Mouse (Mus musculus) kidney, embryonic 14.5 days (tissue): ENCODE measurements around the gene Ndrg4. TPM values are rescaled to one million over a fixed set of nuclear protein-coding genes. Genes with fewer than 3 reads are reported as not detected.

Experiments used
- ATAC-seq: fragments of 200-750 bp; cut with Nextera tagmentation; 2 replicates; pipeline ENCODE4 v1.8.0; 2017; ENCODE audit warnings: moderate number of reproducible peaks, mild to moderate bottlenecking, moderate TSS enrichment, moderate library complexity; ENCODE audit not compliant: low FRiP score, low TSS enrichment
- H3K27ac ChIP-seq: fragments of 300-500 bp; sonication (generic); 2 replicates; pipeline ENCODE4 v1.5.1; 2014; ENCODE audit warnings: low read depth, mild to moderate bottlenecking, low read length, moderate library complexity, mixed read lengths
- H3K27me3 ChIP-seq: fragments of 300-500 bp; sonication (generic); 2 replicates; pipeline ENCODE4 v1.6.1; 2014; ENCODE audit warnings: mild to moderate bottlenecking, low read length; ENCODE audit not compliant: control insufficient read depth, insufficient read depth
- H3K36me3 ChIP-seq: fragments of 300-500 bp; sonication (generic); 2 replicates; pipeline ENCODE4 v1.6.1; 2014; ENCODE audit warnings: low read length, mixed read lengths; ENCODE audit not compliant: control insufficient read depth, insufficient read depth
- H3K4me1 ChIP-seq: fragments of 300-500 bp; sonication (generic); 2 replicates; pipeline ENCODE4 v1.6.1; 2014; ENCODE audit warnings: low read length, mixed read lengths; ENCODE audit not compliant: control insufficient read depth, insufficient read depth
- H3K4me2 ChIP-seq: fragments of 300-500 bp; sonication (generic); replicated peaks from 2 replicates; pipeline ENCODE4 v1.6.1; 2014; ENCODE audit warnings: low read depth, mild to moderate bottlenecking, low read length
- H3K4me3 ChIP-seq: fragments of 300-500 bp; sonication (generic); 2 replicates; pipeline ENCODE4 v1.5.1; 2014; ENCODE audit warnings: mild to moderate bottlenecking, low read length
- H3K9ac ChIP-seq: fragments of 300-500 bp; sonication (generic); 2 replicates; pipeline ENCODE4 v1.6.1; 2014; ENCODE audit warnings: low read depth, mild to moderate bottlenecking, low read length, moderate library complexity
- H3K9me3 ChIP-seq: fragments of 300-500 bp; sonication (generic); 2 replicates; pipeline ENCODE4 v1.6.1; 2016; ENCODE audit warnings: low read length; ENCODE audit not compliant: control insufficient read depth
- WGBS: fragments of 180-500 bp; shearing (Covaris S2); extraction: QIAGEN DNeasy Blood & Tissue Kit; methylation state at CpG from one replicate; pipeline ENCODE4 v1.1.7; 2014; 5-methylcytosine and 5-hydroxymethylcytosine counted together
- microRNA-seq: library from miRNA; unstranded; fragments of <30 nt; microRNA quantifications from one replicate; pipeline ENCODE4, GENCODE M21; 2016
- polyA plus RNA-seq: library from polyadenylated mRNA; unstranded; fragments of >200 nt; fragmentation: Nextera tagmentation; extraction: Ambion mirVana; gene quantifications from 2 replicates; pipeline ENCODE4 v1.2.1, GENCODE M21; 2014

Ndrg4 gene
- polyA plus RNA-seq, 1 experiment from 2014 or later: 11.4 TPM

DNA sequence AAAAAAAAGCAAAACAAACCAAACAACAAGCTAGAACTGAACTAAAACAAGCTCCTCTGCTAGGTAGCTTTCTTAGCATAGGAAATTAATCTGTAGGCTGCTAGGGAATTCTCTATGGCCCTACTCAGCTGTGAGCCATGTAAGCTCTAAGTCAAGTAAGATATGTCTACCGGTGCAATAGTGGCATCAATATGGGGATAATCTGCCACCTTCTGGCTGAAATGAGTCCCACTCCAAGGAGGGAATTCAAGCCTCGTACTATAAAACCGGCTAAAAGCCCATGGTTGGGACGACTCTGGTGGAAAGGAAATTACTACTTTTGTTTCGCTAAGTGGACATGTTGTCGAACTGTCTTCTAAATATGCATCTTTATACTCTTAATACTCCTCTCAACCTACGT, 61.8 kb downstream of the Ndrg4 start:
- peaks cover 92% of the 10 kb centered on the region for H3K36me3 ChIP-seq
- WGBS: 78% methylated on average over 7 of the region's 7 CpGs

DNA sequence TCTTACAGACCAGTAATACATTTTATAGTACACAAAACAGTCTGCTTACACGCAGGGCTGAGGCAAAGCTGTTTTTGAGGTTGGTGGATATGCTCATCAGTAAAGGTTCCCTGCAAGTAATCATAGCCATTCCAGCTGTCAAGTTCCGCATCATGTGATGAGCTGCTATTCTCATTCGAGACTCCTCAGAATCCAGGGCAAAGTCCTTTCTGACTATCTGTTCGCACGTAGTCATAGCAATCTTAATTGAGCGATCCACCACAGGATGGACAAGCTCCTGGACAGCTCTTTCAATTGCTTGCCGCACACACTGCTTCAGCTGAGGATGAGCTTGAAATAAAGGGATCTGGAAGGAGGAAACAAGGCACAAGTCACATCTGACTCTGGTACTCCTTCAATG, 65.0 kb downstream of the Ndrg4 start:
- Histone ChIP-seq H3K9ac (no peak overlapping the region), H3K9me3 (no peaks in the 10 kb centered on the region), H3K36me3 (peaks cover 96% of the 10 kb centered on the region), H3K4me2 (no peak overlapping the region), H3K4me3 (no peak overlapping the region), H3K27me3 (no peaks in the 10 kb centered on the region), H3K27ac (no peak overlapping the region), H3K4me1 (no peaks in the 10 kb centered on the region)
- 96% methylated on average over 7 of the region's 7 CpGs for WGBS
- ATAC-seq: no peak

More for the DNA sequence above, 61.8 kb downstream of the Ndrg4 start:
- Histone ChIP-seq H3K27ac (no peak overlapping the region), H3K4me3 (no peak overlapping the region), H3K27me3 (no peaks in the 10 kb centered on the region), H3K9me3 (no peaks in the 10 kb centered on the region), H3K4me1 (no peaks in the 10 kb centered on the region), H3K9ac (no peak overlapping the region), H3K4me2 (no peak overlapping the region)
- no peak for ATAC-seq

DNA sequence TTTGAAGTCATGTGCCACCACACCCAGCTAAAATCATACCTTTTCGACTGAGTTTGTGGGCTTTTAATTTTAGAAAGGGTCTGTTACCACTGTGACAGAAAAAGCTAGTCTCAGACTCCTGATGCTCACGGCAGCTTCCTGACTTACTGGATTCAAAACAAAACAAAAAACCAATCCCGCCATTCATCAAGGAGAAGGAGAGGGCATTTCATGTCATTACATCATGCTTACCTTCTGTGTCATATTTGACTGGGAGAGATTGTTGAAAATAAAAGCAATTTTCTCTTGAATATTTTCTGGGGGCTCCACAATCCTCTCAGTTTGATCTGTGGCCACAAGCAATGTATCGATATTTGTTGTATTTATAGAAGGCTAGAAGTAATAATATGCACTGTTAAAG, 71.2 kb downstream of the Ndrg4 start:
- Histone ChIP-seq H3K4me1 (no peaks in the 10 kb centered on the region), H3K9ac (no peak overlapping the region), H3K4me2 (no peak overlapping the region), H3K9me3 (no peaks in the 10 kb centered on the region), H3K27me3 (no peaks in the 10 kb centered on the region), H3K36me3 (peaks cover 95% of the 10 kb centered on the region), H3K4me3 (no peak overlapping the region), H3K27ac (no peak overlapping the region)
- ATAC-seq: no peak
- 94% methylated on average over 4 of the region's 4 CpGs for WGBS

DNA sequence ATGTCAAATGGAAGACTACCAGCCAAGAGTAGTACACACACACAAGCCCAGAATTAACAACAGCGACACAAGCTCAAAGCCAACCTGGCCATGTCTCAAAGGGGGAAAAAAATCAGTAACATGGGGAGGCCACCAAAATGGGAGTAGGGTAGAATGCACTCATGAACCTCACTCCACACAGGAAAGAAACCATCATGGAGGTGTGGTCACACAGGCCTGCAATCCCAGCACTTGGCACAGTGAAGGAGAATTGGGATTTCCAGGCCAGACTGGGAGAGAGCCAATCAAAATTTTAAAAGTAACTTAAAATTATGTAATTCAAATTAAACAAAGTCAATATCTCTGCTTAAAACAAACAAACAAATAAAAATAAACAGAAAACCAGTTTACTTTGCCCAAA, 75.1 kb downstream of the Ndrg4 start:
- Histone ChIP-seq H3K9ac (no peak overlapping the region), H3K4me3 (no peak overlapping the region), H3K36me3 (peaks cover 91% of the 10 kb centered on the region), H3K9me3 (no peaks in the 10 kb centered on the region), H3K4me1 (no peaks in the 10 kb centered on the region), H3K27me3 (no peaks in the 10 kb centered on the region), H3K27ac (no peak overlapping the region), H3K4me2 (no peak overlapping the region)
- ATAC-seq: no peak
- 96% methylated on average over 1 of the region's 1 CpGs for WGBS

DNA sequence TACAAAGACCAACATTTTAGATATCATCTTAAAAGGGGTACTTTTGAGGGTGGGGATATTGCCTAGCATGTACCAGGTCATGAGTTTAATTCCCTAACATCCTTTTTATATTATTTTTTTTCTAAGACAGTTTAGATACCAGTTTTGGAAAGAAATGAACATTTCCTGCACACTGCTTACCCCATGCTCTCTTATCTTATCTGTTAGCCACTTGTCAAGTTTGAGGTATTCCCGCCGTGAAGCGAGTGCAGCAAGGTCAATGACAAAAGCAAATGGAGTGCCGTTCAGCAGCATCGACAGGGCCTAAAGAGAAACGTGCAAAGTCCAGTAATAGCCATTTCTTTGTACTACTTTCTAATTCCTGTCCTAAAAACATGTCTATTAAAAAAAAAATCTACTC, 83.5 kb downstream of the Ndrg4 start:
- no peak overlapping the region for H3K27ac ChIP-seq
- no peak overlapping the region for H3K9ac ChIP-seq
- H3K4me3 ChIP-seq: no peak overlapping the region
- H3K4me2 ChIP-seq: no peak overlapping the region
- H3K4me1 ChIP-seq: no peaks in the 10 kb centered on the region
- no peaks in the 10 kb centered on the region for H3K27me3 ChIP-seq
- H3K9me3 ChIP-seq: no peaks in the 10 kb centered on the region
- H3K36me3 ChIP-seq: peaks cover 93% of the 10 kb centered on the region
- WGBS: 91% methylated on average over 6 of the region's 6 CpGs
- no peak for ATAC-seq

DNA sequence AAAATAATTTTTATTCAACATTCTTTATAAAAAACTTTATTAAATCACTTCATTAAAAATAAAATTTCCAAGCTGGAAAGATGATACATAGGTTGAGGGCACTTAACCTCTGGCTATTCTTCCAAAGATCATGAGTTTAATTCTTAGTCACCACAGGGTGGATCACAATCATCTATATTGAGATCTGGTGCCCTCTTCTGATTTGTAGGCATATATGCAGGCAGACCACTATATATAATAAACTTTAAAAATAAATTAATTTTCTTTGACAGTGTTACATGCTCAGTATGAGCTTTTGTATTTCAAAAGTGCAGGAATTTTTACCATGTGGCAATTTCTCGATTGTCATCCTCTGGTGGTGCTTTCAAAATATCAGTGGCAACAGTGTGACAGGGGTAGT, 87.4 kb downstream of the Ndrg4 start:
- Histone ChIP-seq H3K36me3 (peaks cover 93% of the 10 kb centered on the region), H3K4me1 (no peaks in the 10 kb centered on the region), H3K9ac (no peak overlapping the region), H3K27me3 (no peaks in the 10 kb centered on the region), H3K27ac (no peak overlapping the region), H3K9me3 (no peaks in the 10 kb centered on the region), H3K4me3 (no peak overlapping the region), H3K4me2 (no peak overlapping the region)
- WGBS: 96% methylated on average over 1 of the region's 1 CpGs
- ATAC-seq: no peak

Small RNAs within 50 kb of the gene (microRNA-seq; reads per million reads assigned to microRNA genes)
- 1.3 reads per million for gene Mir7073

Other genes starting within 250 kb of the Ndrg4 start
- 164 and 174 TPM in 2 replicates for gene Cfap20, start 242.1 kb upstream of the Ndrg4 start, polyA plus RNA-seq
- 20.7 and 25.3 TPM in 2 replicates for gene Csnk2a2, start 186.9 kb upstream of the Ndrg4 start, polyA plus RNA-seq
- gene Ccdc113, start 142.9 kb upstream of the Ndrg4 start, polyA plus RNA-seq: 0.70 and 1.0 TPM in 2 replicates
- not detected in 2 replicates for gene Prss54, start 100.6 kb upstream of the Ndrg4 start, polyA plus RNA-seq
- 17.3 and 27.0 TPM in 2 replicates for gene Gins3, start 43.5 kb upstream of the Ndrg4 start, polyA plus RNA-seq
- gene Setd6, start 38.9 kb downstream of the Ndrg4 start, polyA plus RNA-seq: 21.6 and 25.1 TPM in 2 replicates
- 75.4 and 128 TPM in 2 replicates for gene Cnot1, start 130.5 kb downstream of the Ndrg4 start, polyA plus RNA-seq
- 359 and 395 TPM in 2 replicates for gene Sap18b, start 148.4 kb downstream of the Ndrg4 start, polyA plus RNA-seq
- gene Slc38a7, start 176.6 kb downstream of the Ndrg4 start, polyA plus RNA-seq: 12.5 and 14.6 TPM in 2 replicates
- 95.2 and 173 TPM in 2 replicates for gene Got2, start 211.6 kb downstream of the Ndrg4 start, polyA plus RNA-seq